Mouse (Mus musculus): ENCODE results near the gene B230219D22Rik.

- no peak for TF ChIP-seq CTCF (IDR thresholded peaks at IDR 0.05; ENCODE audit: extremely low read depth, insufficient read length, insufficient replicate concordance, low read depth, low read length)
- TF ChIP-seq POLR2A (IDR thresholded peaks at IDR 0.05; ENCODE audit: low read depth, low read length) = no peak
These were observed 41.9 kb upstream of the B230219D22Rik start for GRCm38 (mm10) chr13:55650980-55651379.

Measured in small intestine, adult 2 months (tissue).